Mouse (Mus musculus): ENCODE data around the gene Rab4a.
A peak's percentile ranks its signal among the peaks of the same experiment; 100 is the strongest.
"Not testable (repeated sequence)": the region's sequence is repeated elsewhere in the genome, so short reads cannot be mapped to it uniquely, and the experiment has no call there.

Gene Rab4a

GRCm38 (mm10) chr8:123789461-123789860, 16.3 kb upstream of the Rab4a start:
- DNase-seq = no peak

DNA sequence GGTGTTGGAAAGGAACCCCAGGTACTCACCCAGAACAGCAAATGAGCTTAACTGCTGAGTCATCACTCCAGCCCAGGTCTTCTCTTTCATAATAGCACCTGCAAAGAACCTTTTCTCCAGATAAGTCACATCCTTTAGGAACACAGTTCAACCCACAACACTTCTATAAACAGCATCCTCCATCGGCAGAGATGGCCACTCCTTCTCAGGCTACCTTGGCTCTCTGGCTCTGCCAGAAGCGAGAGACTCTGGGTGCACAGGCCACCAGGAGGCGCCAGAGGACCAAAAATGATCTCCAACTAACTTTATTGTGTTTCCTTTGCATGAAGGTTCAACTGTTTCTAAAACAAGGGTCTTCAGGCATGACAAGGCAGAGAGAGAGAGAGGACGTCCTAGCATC, 15.8 kb upstream of the Rab4a start:
- DNase-seq = peak; percentile 94

DNA sequence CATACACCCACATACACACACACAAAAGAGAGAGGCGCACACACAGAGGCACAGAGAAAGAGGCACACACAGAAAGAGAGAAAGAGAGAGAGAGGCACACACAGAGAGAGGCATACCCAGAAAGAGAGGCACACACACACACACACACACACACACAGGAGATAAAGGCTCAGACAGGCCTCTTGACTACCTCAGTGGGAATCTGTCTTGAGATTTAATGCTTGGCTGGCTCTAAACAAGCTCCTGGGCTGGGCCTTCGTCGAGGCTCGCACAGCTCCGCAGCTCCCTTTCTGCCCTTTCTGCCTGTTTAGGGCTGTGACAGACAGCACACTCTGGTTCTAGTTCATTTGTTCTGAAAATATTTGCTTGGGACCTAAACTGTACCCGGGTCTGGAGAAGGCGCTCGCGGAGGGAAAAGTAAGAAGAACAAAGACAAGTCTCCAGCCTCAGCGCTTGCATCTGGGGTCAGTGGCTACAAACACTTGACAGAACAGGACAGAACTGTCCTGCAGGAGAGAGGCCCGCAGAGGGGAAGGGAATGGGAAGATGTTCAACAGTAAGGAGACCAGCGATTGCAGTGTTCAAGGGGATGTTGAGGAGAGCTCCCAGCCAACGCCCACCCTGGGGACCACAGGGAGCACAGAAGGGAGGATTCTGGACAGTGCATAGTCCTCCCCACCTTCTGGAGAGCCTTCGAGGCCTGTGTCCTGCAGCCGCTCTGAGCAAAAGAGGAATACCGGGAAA, 14.5 kb upstream of the Rab4a start:
- no peak for DNase-seq

- no peak for DNase-seq
These were observed 13.9 kb upstream of the Rab4a start for GRCm38 (mm10) chr8:123791845-123792225.

DNA sequence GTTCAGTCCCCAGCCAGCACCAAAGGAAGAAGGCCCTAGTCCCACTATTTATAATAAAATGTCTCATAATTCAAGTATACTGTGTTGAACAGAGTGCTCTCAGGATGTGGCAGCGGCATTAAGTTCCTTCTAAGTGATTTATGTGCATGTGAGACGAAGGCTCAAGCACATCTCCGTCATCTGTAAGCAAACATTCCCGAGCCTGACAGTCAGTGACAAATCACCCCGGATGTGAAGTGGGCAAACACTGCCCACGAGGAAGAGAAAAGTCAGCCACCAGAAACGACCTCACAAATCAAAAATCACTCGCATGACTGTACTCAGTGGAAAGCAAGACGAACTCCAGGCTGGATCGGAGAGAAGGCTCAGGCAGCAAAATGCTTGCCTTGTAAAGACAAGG, 11.9 kb upstream of the Rab4a start:
- no peak for DNase-seq

DNA sequence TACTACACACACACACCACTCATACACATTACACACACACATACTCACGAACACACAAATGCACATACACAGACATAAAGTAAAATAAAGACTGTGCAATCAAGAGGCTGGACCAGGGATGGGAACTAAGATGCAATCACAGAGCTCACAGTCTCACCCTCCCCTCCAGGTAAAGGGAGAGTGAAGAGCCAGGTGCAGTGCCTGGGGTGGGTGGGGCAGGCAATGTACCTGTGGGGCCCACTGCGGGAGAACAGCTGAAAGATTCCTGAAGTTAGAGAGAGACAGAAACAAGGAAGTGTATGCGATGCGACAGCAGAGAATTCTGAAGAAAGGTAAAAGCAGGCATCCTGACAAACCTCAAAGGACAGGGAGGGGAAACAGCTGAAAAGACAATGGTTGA, 11.0 kb upstream of the Rab4a start:
- DNase-seq = no peak

GRCm38 (mm10) chr8:123796758-123797157, 9.0 kb upstream of the Rab4a start:
- DNase-seq = peak; percentile 71

GRCm38 (mm10) chr8:123797928-123798327, 7.9 kb upstream of the Rab4a start:
- DNase-seq = no peak

GRCm38 (mm10) chr8:123799434-123799833, 6.4 kb upstream of the Rab4a start:
- DNase-seq = no peak

- DNase-seq = no peak
These were observed 5.9 kb upstream of the Rab4a start for GRCm38 (mm10) chr8:123799885-123800284.

- DNase-seq = no peak
These were observed 4.9 kb upstream of the Rab4a start for GRCm38 (mm10) chr8:123800867-123801266.

GRCm38 (mm10) chr8:123801538-123801937, 4.2 kb upstream of the Rab4a start:
- no peak for DNase-seq

GRCm38 (mm10) chr8:123803639-123804038, 2.1 kb upstream of the Rab4a start:
- DNase-seq = no peak

DNA sequence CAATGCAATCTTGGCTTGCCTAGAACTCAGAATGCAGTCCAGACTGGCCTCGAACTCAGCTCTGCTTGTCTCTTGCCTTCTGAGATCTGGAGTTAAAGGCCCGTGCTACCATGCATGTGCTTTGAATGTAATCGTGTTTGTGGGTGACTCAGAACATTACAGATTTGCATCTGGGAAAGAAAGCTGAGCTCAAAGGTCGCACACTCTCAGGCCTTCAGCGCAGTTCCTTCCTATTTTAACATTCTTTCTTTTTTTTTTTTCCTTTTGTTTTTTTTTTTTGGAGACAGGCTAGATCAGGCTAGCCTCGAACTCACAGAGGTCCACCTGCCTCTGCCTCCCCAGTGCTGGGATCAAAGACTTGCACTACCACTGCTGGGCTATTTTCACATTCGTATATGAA, 1.2 kb upstream of the Rab4a start:
- DNase-seq = no peak

DNA sequence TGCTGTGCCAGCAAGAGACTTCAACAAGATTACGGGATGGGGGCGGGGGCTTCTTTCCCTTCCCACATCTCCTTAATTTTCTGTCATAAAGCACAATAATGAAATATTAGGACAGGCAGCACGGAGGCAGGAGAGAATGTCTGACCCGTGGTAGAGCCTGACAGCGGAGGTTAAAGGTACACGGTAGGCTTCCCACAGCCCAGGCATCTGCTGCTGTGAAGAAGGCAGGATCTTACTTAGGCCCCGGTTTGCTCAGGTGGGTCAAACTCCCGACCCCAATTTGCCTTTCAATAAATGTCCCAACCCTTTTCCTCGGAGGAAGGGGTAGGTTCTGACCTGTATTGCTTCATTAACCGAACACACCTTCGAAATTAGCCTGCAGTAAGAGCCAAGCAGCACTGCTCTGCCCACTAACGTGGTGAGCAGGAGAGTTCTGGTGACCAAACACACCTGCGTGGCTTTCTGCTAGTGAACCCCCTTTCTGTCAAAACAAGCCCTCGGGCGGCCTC, 522 bp upstream of the Rab4a start:
- no peak for DNase-seq

DNA sequence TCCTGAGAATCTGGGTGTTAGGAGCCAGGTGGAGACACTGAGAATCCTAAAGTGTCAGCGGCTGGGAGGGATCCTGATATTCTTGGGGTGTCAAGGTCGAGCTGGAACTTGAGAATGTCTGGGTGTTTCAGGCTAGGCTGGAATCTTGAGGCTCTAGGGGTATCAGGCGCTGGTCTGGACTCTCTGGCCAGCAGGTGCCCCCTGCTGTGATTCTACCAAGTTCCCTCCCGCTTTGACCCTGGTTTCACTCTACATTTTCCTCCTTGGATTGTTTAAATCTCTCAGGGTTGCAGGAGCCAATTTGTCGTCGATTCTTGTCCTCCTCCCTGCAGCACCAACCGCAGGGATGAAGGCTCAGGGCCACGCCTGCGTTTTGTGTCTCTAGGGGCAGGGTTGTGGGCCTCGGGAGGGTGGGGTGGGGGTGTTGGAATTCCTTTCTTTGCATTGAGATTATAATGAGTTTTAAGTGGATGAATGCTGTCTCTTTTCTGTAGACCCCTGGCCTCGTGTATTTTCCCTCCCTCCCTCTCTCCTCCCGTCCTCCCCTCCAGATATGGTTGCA, 670 bp downstream of the Rab4a start:
- DNase-seq = no peak

DNA sequence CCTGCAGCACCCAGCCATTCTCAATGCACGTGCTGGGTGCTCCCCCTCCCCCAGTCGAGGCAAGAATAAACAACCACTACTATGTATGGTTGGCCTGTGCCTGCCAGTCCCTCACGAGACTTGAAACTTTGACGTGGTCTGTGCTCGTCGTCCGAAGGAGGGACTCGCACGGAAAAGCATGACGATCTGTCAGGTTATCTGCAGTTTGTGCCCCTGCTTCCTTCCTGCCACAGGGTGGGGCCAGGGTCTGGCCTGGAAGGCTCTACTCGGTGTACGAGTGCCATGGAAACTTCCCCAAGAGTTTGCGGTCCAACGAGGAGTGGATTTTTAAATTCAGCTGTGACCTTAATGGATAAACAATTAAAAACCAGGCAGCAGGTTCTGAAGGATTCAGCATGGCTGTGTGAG, 1.2 kb downstream of the Rab4a start:
- DNase-seq = peak; percentile 58

- DNase-seq = no peak
These were observed 2.2 kb downstream of the Rab4a start for GRCm38 (mm10) chr8:123807852-123808573.

DNA sequence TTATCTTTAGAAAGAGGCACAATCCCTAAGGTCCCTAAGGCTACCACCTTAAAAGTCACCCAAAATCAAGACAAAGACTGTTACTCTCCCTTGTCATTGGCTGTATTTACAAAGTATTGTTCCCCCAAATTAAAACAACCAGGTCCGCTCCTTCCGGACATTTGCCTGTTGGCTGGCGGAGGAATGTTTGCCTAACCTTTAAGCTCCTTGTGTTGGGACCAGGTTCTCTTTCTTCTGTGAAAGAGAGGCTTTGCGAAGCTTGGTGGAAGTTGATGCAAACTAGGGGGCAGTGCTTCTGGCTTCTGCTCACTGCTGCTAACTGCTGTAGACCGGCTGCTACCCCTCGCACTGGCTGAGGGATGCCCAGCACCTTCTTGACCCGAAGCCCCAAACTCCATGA, 2.9 kb downstream of the Rab4a start:
- no peak for DNase-seq

DNA sequence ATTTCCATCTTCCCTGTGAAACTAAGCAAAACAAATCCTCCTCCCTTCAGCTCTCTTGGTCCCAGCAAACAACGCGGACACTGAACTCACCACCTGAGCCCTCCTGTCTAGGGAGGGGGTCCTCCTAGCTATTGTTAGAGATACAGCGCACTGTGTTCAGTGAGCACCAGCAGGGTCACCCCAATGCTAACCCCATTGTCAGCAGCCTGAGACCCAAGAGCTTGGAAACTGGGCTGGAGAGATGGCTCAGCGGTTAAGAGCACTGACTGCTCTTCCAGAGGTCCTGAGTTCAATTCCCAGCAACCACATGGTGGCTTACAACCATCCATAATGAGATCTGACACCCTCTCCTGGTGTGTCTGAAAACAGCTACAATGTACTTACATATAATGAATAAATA, 3.6 kb downstream of the Rab4a start:
- not testable (repeated sequence) for DNase-seq

GRCm38 (mm10) chr8:123812227-123812626, 6.4 kb downstream of the Rab4a start:
- no peak for DNase-seq

DNA sequence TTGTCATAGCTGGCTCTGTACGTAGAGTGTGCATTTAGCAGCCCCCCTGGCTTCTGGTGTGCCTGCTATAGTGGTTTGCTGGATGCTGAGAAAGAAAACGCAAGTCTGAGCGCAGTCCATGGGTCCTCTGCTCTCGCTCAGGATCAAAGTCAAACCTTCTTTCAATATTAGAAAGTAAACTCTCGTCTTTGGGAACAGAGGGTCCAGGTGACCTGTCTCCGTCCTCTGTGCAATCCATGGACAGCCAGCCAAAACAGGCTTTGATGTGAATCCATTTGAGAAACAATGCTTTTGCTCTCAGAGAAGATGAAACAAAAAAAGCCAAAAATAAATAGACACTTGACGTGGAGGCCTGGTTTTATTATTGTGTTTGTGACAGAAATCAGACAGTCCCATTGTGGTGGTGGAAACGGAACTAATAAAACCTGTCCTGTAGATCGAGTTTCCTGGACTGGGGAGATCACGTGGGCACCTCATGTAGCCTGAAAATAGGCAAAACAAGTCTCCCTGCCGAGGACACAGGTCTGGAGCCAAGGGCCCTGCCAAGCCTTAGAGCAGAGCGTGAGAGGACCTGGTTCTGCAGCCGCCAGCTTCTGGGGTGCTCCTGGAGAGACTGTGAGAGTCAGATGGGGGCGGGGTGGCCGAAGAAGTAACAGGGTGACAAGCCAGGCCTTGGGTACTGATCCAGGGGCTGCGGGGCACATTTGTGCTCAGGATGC, 7.5 kb downstream of the Rab4a start:
- peak; percentile 60 for DNase-seq

DNA sequence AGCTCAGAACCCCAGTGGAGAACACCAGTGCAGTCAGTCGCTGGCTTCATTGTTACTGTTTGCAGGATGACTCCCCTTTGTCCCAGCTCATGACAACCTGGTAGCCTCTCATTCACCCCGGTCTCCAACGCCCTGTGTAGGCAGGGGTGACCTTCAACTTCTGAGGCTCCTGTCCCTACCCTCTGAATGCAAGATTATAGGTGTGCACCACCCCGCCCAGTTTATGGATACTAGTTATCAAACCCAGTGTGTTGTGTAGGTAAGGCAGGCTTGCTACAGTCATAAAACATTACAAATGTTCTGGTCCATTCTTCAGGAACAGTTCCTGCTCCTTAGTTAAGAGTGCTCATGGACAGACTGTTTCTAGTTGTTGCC, 8.1 kb downstream of the Rab4a start:
- no peak for DNase-seq
